Mouse (Mus musculus) NIH3T3 (cell line): Measurements from ENCODE around the gene Itfg1.
A peak's percentile ranks its signal among the peaks of the same experiment; 100 is the strongest.

Experiments
- DNase-seq: peaks from one replicate; pipeline ENCODE4 v3.0.0-alpha.2; 2012; ENCODE audit warnings: low read depth

The Itfg1 gene

DNA sequence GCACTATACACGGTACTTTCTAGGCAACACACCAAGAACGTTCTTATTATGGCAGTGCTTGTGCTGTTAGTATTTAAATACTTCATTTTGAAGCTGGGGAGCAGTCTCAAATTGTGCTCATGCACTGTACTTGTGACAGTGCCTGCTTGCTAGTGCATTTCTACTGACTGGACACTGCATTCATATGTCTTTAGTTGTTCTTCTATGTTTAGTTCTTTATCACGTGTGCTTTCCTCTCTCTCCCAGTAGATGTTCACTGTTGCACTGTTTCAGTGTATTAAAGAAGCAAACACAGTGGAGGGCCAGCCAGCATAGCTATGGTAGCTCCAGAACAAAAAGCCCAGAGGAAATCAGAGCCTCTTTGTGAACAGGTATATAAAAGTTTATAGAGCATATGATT, 110.2 kb downstream of the Itfg1 start:
- no peak for DNase-seq

GRCm38 (mm10) chr8:85717271-85717670, 123.5 kb downstream of the Itfg1 start:
- DNase-seq = no peak

GRCm38 (mm10) chr8:85716696-85717095, 124.0 kb downstream of the Itfg1 start:
- DNase-seq = no peak

- no peak for DNase-seq
These were observed 133.7 kb downstream of the Itfg1 start for GRCm38 (mm10) chr8:85706988-85707387.

- DNase-seq = no peak
These were observed 139.9 kb downstream of the Itfg1 start, which contains the start of gene Neto2 for GRCm38 (mm10) chr8:85700751-85701351. Gene Neto2, minus strand, starts transcription at chr8:85700924.

GRCm38 (mm10) chr8:85700101-85700750, 140.5 kb downstream of the Itfg1 start:
- DNase-seq = no peak

GRCm38 (mm10) chr8:85699051-85699450, 141.7 kb downstream of the Itfg1 start:
- peak; percentile 83 for DNase-seq
